Mouse (Mus musculus) bone marrow macrophage, adult 2 months (primary cell): ENCODE measurements around the gene C1qtnf5. TPM values are rescaled to one million over a fixed set of nuclear protein-coding genes. Genes with fewer than 3 reads are reported as not detected.
"Not testable (repeated sequence)": the region's sequence is repeated elsewhere in the genome, so short reads cannot be mapped to it uniquely, and the experiment has no call there.

ENCODE experiments used
- H3K27ac ChIP-seq: 2 replicates; pipeline ENCODE4 v1.5.1; 2012; ENCODE audit warnings: low read depth, low read length; ENCODE audit not compliant: insufficient read depth
- H3K4me1 ChIP-seq: 2 replicates; pipeline ENCODE4 v1.6.1; 2012; ENCODE audit warnings: low read length; ENCODE audit not compliant: control insufficient read depth, insufficient read depth
- H3K4me3 ChIP-seq: 2 replicates; pipeline ENCODE4 v1.5.1; 2012; ENCODE audit warnings: mild to moderate bottlenecking, low read length, moderate library complexity; ENCODE audit not compliant: insufficient read depth
- CTCF ChIP-seq: IDR thresholded peaks from 2 replicates; pipeline ENCODE4 v1.5.1; 2012; ENCODE audit warnings: low read depth, mild to moderate bottlenecking, low read length, moderate library complexity
- POLR2A ChIP-seq: IDR thresholded peaks from 2 replicates; pipeline ENCODE4 v1.6.1; 2012; ENCODE audit warnings: mild to moderate bottlenecking, low read depth, low read length, borderline replicate concordance
- polyA plus RNA-seq: library from polyadenylated mRNA; stranded (reverse); fragments of >200 nt; gene quantifications from 2 replicates; pipeline ENCODE4 v1.2.4, GENCODE M21; 2012; ENCODE audit not compliant: missing spikeins, insufficient read depth, insufficient read length

C1qtnf5 gene
- polyA plus RNA-seq, 1 experiment = not detected

GRCm38 (mm10) chr9:44101490-44101889, 5.6 kb upstream of the C1qtnf5 start, which contains the start of gene Mfrp:
Gene Mfrp, plus strand, starts transcription at chr9:44101729.
- Histone ChIP-seq H3K4me1 (no peaks in the 10 kb centered on the region; the same call in 1 of the 2 replicates), H3K27ac (no peak within 1 kb of the TSS), H3K4me3 (no peak within 1 kb of the TSS)
- TF ChIP-seq CTCF (no peak), POLR2A (no peak)

GRCm38 (mm10) chr9:44104881-44105280, 2.2 kb upstream of the C1qtnf5 start:
- TF ChIP-seq POLR2A (no peak), CTCF (no peak)
- Histone ChIP-seq H3K4me1 (peaks cover 4% of the 10 kb centered on the region; the same call in 1 of the 2 replicates), H3K27ac (no peak overlapping the region), H3K4me3 (no peak overlapping the region)

- Histone ChIP-seq H3K27ac (no peak overlapping the region), H3K4me1 (peaks cover 4% of the 10 kb centered on the region; the same call in 1 of the 2 replicates), H3K4me3 (no peak overlapping the region)
- TF ChIP-seq POLR2A (no peak), CTCF (no peak)
These were observed 1.3 kb upstream of the C1qtnf5 start for GRCm38 (mm10) chr9:44105781-44106180.

GRCm38 (mm10) chr9:44106182-44106581, 863 bp upstream of the C1qtnf5 start:
- Histone ChIP-seq H3K27ac (no peak overlapping the region), H3K4me1 (peaks cover 4% of the 10 kb centered on the region; the same call in 1 of the 2 replicates), H3K4me3 (no peak overlapping the region)
- TF ChIP-seq CTCF (no peak), POLR2A (no peak)

- H3K4me1 ChIP-seq = peaks cover 4% of the 10 kb centered on the region; the same call in 1 of the 2 replicates
- H3K4me3 ChIP-seq = no peak overlapping the region
- H3K27ac ChIP-seq = no peak overlapping the region
- no peak for TF ChIP-seq POLR2A
- TF ChIP-seq CTCF = no peak
These were observed 449 bp upstream of the C1qtnf5 start for GRCm38 (mm10) chr9:44106596-44106995.

- TF ChIP-seq CTCF = 0 out of 2 replicates have a peak, but pooled peaks have one; percentile 15
- TF ChIP-seq POLR2A = no peak
- Histone ChIP-seq H3K4me3 (no peak overlapping the region), H3K4me1 (peaks cover 4% of the 10 kb centered on the region; the same call in 1 of the 2 replicates), H3K27ac (no peak overlapping the region)
These were observed 623 bp downstream of the C1qtnf5 start for GRCm38 (mm10) chr9:44107557-44108179.

GRCm38 (mm10) chr9:44108269-44109055, 1.4 kb downstream of the C1qtnf5 start:
- Histone ChIP-seq H3K4me3 (no peak overlapping the region), H3K4me1 (peaks cover 4% of the 10 kb centered on the region; the same call in 1 of the 2 replicates), H3K27ac (no peak overlapping the region)
- TF ChIP-seq CTCF (no peak), POLR2A (no peak)

GRCm38 (mm10) chr9:44109360-44110095, 2.5 kb downstream of the C1qtnf5 start:
- TF ChIP-seq POLR2A (no peak), CTCF (peak; percentile 85)
- no peak overlapping the region for H3K27ac ChIP-seq
- no peak overlapping the region for H3K4me3 ChIP-seq
- peaks cover 6% of the 10 kb centered on the region; the same call in 1 of the 2 replicates for H3K4me1 ChIP-seq

- H3K4me1 ChIP-seq, H3K4me3 ChIP-seq, H3K27ac ChIP-seq: not testable (repeated sequence)
These were observed 4.9 kb downstream of the C1qtnf5 start for GRCm38 (mm10) chr9:44111909-44112308.
